Mouse (Mus musculus): ENCODE measurements around the gene Dbx2. TPM values are rescaled to one million over a fixed set of nuclear protein-coding genes. Genes with fewer than 3 reads are reported as not detected.

The Dbx2 gene
- total RNA-seq, 1 experiment: 1.1 TPM

- Histone ChIP-seq H3K4me3 (ENCODE audit: insufficient read depth in 1 of 2, low read depth in 1 of 2, low read length in 2 of 2, poor library complexity in 1 of 2, severe bottlenecking in 1 of 2) (no peak overlapping the region), H3K9ac (ENCODE audit: insufficient read depth, low read depth, low read length, poor library complexity, severe bottlenecking) (no peak overlapping the region), H3K4me1 (ENCODE audit: control insufficient read depth in 2 of 2, insufficient read depth in 2 of 2, low read length in 2 of 2, poor library complexity in 1 of 2) (no peaks in the 10 kb centered on the region), H3K36me3 (ENCODE audit: control insufficient read depth, insufficient read depth, low read length, poor library complexity, severe bottlenecking) (no peaks in the 10 kb centered on the region), H3K27ac (ENCODE audit: insufficient read depth, low read depth, low read length, poor library complexity, severe bottlenecking) (no peak overlapping the region), H3K9me3 (ENCODE audit: control insufficient read depth, insufficient read depth, low read depth, low read length) (no peaks in the 10 kb centered on the region)
- in situ Hi-C loops (cut with MboI; ENCODE audit: low sequenced_read_pairs in 2 of 2, unreplicated experiment in 2 of 2): no loop called here
- DNase-seq (ENCODE audit: low read depth, low spot score): no peak
- TF ChIP-seq ZC3H11A (IDR thresholded peaks at IDR 0.05; ENCODE audit: borderline replicate concordance, low read depth, low read length) (no peak), CHD2 (IDR thresholded peaks at IDR 0.05; ENCODE audit: low read depth, low read length) (no peak), HCFC1 (IDR thresholded peaks at IDR 0.05; ENCODE audit: borderline replicate concordance, insufficient read depth, low read length) (no peak), ZNF384 (IDR thresholded peaks at IDR 0.05; ENCODE audit: low read depth, low read length) (no peak), MAFK (IDR thresholded peaks at IDR 0.05; ENCODE audit: insufficient read depth, low read depth, low read length) (no peak)
Measured at GRCm38 (mm10) chr15:95691594-95691993, 35.8 kb upstream of the Dbx2 start.

GRCm38 (mm10) chr15:95691129-95691528 lies 35.4 kb upstream of the Dbx2 start:
- Histone ChIP-seq H3K27ac (ENCODE audit: insufficient read depth, low read depth, low read length, poor library complexity, severe bottlenecking) (no peak overlapping the region), H3K9me3 (ENCODE audit: control insufficient read depth, insufficient read depth, low read depth, low read length) (no peaks in the 10 kb centered on the region), H3K9ac (ENCODE audit: insufficient read depth, low read depth, low read length, poor library complexity, severe bottlenecking) (no peak overlapping the region), H3K36me3 (ENCODE audit: control insufficient read depth, insufficient read depth, low read length, poor library complexity, severe bottlenecking) (no peaks in the 10 kb centered on the region), H3K4me3 (ENCODE audit: insufficient read depth in 1 of 2, low read depth in 1 of 2, low read length in 2 of 2, poor library complexity in 1 of 2, severe bottlenecking in 1 of 2) (no peak overlapping the region), H3K4me1 (ENCODE audit: control insufficient read depth in 2 of 2, insufficient read depth in 2 of 2, low read length in 2 of 2, poor library complexity in 1 of 2) (no peaks in the 10 kb centered on the region)
- TF ChIP-seq ZNF384 (IDR thresholded peaks at IDR 0.05; ENCODE audit: low read depth, low read length) (no peak), MAFK (IDR thresholded peaks at IDR 0.05; ENCODE audit: insufficient read depth, low read depth, low read length) (no peak), CHD2 (IDR thresholded peaks at IDR 0.05; ENCODE audit: low read depth, low read length) (no peak), ZC3H11A (IDR thresholded peaks at IDR 0.05; ENCODE audit: borderline replicate concordance, low read depth, low read length) (no peak), HCFC1 (IDR thresholded peaks at IDR 0.05; ENCODE audit: borderline replicate concordance, insufficient read depth, low read length) (no peak)
- no peak for DNase-seq (ENCODE audit: low read depth, low spot score)
- in situ Hi-C loops (cut with MboI; ENCODE audit: low sequenced_read_pairs in 2 of 2, unreplicated experiment in 2 of 2): no loop called here

GRCm38 (mm10) chr15:95682620-95683019 lies 26.9 kb upstream of the Dbx2 start:
- Histone ChIP-seq H3K9me3 (ENCODE audit: control insufficient read depth, insufficient read depth, low read depth, low read length) (no peaks in the 10 kb centered on the region), H3K27ac (ENCODE audit: insufficient read depth, low read depth, low read length, poor library complexity, severe bottlenecking) (no peak overlapping the region), H3K4me1 (ENCODE audit: control insufficient read depth in 2 of 2, insufficient read depth in 2 of 2, low read length in 2 of 2, poor library complexity in 1 of 2) (no peaks in the 10 kb centered on the region), H3K36me3 (ENCODE audit: control insufficient read depth, insufficient read depth, low read length, poor library complexity, severe bottlenecking) (no peaks in the 10 kb centered on the region), H3K4me3 (ENCODE audit: insufficient read depth in 1 of 2, low read depth in 1 of 2, low read length in 2 of 2, poor library complexity in 1 of 2, severe bottlenecking in 1 of 2) (no peak overlapping the region), H3K9ac (ENCODE audit: insufficient read depth, low read depth, low read length, poor library complexity, severe bottlenecking) (no peak overlapping the region)
- no peak for TF ChIP-seq MAFK (IDR thresholded peaks at IDR 0.05; ENCODE audit: insufficient read depth, low read depth, low read length)
- no peak for TF ChIP-seq ZNF384 (IDR thresholded peaks at IDR 0.05; ENCODE audit: low read depth, low read length)
- no peak for TF ChIP-seq CHD2 (IDR thresholded peaks at IDR 0.05; ENCODE audit: low read depth, low read length)
- no peak for TF ChIP-seq HCFC1 (IDR thresholded peaks at IDR 0.05; ENCODE audit: borderline replicate concordance, insufficient read depth, low read length)
- no peak for TF ChIP-seq ZC3H11A (IDR thresholded peaks at IDR 0.05; ENCODE audit: borderline replicate concordance, low read depth, low read length)
- DNase-seq (ENCODE audit: low read depth, low spot score): no peak
- in situ Hi-C loops (cut with MboI; ENCODE audit: low sequenced_read_pairs in 2 of 2, unreplicated experiment in 2 of 2): no loop called here

GRCm38 (mm10) chr15:95675645-95676044 lies 19.9 kb upstream of the Dbx2 start:
- no peak overlapping the region for H3K4me3 ChIP-seq (ENCODE audit: insufficient read depth in 1 of 2, low read depth in 1 of 2, low read length in 2 of 2, poor library complexity in 1 of 2, severe bottlenecking in 1 of 2)
- H3K4me1 ChIP-seq (ENCODE audit: control insufficient read depth in 2 of 2, insufficient read depth in 2 of 2, low read length in 2 of 2, poor library complexity in 1 of 2): no peaks in the 10 kb centered on the region
- no peak overlapping the region for H3K9ac ChIP-seq (ENCODE audit: insufficient read depth, low read depth, low read length, poor library complexity, severe bottlenecking)
- DNase-seq (ENCODE audit: low read depth, low spot score): no peak
- H3K36me3 ChIP-seq (ENCODE audit: control insufficient read depth, insufficient read depth, low read length, poor library complexity, severe bottlenecking): no peaks in the 10 kb centered on the region
- H3K27ac ChIP-seq (ENCODE audit: insufficient read depth, low read depth, low read length, poor library complexity, severe bottlenecking): no peak overlapping the region
- TF ChIP-seq HCFC1 (IDR thresholded peaks at IDR 0.05; ENCODE audit: borderline replicate concordance, insufficient read depth, low read length): no peak
- TF ChIP-seq MAFK (IDR thresholded peaks at IDR 0.05; ENCODE audit: insufficient read depth, low read depth, low read length): no peak
- no peak for TF ChIP-seq ZC3H11A (IDR thresholded peaks at IDR 0.05; ENCODE audit: borderline replicate concordance, low read depth, low read length)
- TF ChIP-seq CHD2 (IDR thresholded peaks at IDR 0.05; ENCODE audit: low read depth, low read length): no peak
- no peak for TF ChIP-seq ZNF384 (IDR thresholded peaks at IDR 0.05; ENCODE audit: low read depth, low read length)
- in situ Hi-C loops (cut with MboI; ENCODE audit: low sequenced_read_pairs in 2 of 2, unreplicated experiment in 2 of 2): no loop called here
- no peaks in the 10 kb centered on the region for H3K9me3 ChIP-seq (ENCODE audit: control insufficient read depth, insufficient read depth, low read depth, low read length)

GRCm38 (mm10) chr15:95675176-95675575 lies 19.4 kb upstream of the Dbx2 start:
- TF ChIP-seq MAFK (IDR thresholded peaks at IDR 0.05; ENCODE audit: insufficient read depth, low read depth, low read length) (no peak), HCFC1 (IDR thresholded peaks at IDR 0.05; ENCODE audit: borderline replicate concordance, insufficient read depth, low read length) (no peak), ZC3H11A (IDR thresholded peaks at IDR 0.05; ENCODE audit: borderline replicate concordance, low read depth, low read length) (no peak), ZNF384 (IDR thresholded peaks at IDR 0.05; ENCODE audit: low read depth, low read length) (no peak), CHD2 (IDR thresholded peaks at IDR 0.05; ENCODE audit: low read depth, low read length) (no peak)
- in situ Hi-C loops (cut with MboI; ENCODE audit: low sequenced_read_pairs in 2 of 2, unreplicated experiment in 2 of 2): no loop called here

More at GRCm38 (mm10) chr15:95675176-95675575, 19.4 kb upstream of the Dbx2 start:
- no peak for DNase-seq (ENCODE audit: low read depth, low spot score)
- Histone ChIP-seq H3K36me3 (ENCODE audit: control insufficient read depth, insufficient read depth, low read length, poor library complexity, severe bottlenecking) (no peaks in the 10 kb centered on the region), H3K9ac (ENCODE audit: insufficient read depth, low read depth, low read length, poor library complexity, severe bottlenecking) (no peak overlapping the region), H3K9me3 (ENCODE audit: control insufficient read depth, insufficient read depth, low read depth, low read length) (no peaks in the 10 kb centered on the region), H3K4me3 (ENCODE audit: insufficient read depth in 1 of 2, low read depth in 1 of 2, low read length in 2 of 2, poor library complexity in 1 of 2, severe bottlenecking in 1 of 2) (no peak overlapping the region), H3K27ac (ENCODE audit: insufficient read depth, low read depth, low read length, poor library complexity, severe bottlenecking) (no peak overlapping the region), H3K4me1 (ENCODE audit: control insufficient read depth in 2 of 2, insufficient read depth in 2 of 2, low read length in 2 of 2, poor library complexity in 1 of 2) (no peaks in the 10 kb centered on the region)
